ENCODE assay signal across 8 mouse cellular contexts in the genomic region with DNA sequence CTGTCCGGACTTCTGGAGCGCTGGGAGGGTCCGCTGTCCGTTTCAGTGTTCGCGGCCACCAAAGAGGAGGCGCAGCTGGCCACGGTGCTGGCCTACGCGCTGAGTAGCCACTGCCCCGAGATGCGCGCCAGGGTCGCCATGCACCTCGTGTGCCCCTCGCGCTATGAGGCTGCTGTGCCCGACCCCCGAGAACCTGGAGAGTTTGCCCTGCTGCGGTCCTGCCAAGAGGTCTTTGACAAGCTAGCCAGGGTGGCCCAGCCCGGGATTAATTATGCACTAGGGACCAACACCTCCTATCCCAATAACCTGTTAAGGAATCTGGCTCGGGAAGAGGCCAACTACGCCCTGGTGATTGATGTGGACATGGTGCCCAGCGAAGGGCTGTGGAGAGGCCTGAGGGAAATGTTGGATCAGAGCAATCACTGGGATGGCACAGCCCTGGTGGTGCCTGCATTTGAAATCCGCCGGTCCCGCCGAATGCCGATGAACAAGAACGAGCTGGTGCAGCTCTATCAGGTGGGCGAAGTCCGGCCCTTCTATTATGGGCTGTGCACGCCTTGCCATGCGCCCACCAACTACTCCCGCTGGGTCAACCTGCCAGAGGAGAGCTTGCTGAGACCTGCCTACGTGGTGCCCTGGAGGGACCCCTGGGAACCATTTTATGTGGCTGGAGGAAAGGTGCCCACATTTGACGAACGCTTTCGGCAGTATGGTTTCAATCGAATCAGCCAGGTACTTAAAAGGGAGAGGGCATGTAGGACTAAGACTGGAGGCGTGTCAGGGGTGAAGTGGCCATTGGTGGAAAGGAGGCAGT. TPM values are rescaled to one million over a fixed set of nuclear protein-coding genes. Genes with fewer than 3 reads are reported as not detected.
A peak's percentile ranks its signal among the peaks of the same experiment; 100 is the strongest.
DNase-seq lines count a peak whose midpoint lies in the region; ATAC-seq and TF ChIP-seq lines count a peak whose summit lies in the region.

No protein-coding gene starts in this region.

- peak overlapping the region; percentile 77 for H3K4me2 ChIP-seq in lung, postnatal 0 days (replicated peaks; ENCODE audit: low read depth, low read length)
- H3K4me2 ChIP-seq in embryonic facial prominence, embryonic 11.5 days (ENCODE audit: low read depth, low read length), result peak overlapping the region; percentile 98
- peak overlapping the region; percentile 95 for H3K4me2 ChIP-seq in limb, embryonic 15.5 days
- H3K4me2 ChIP-seq in stomach, postnatal 0 days (replicated peaks; ENCODE audit: low read depth), result peak overlapping the region; percentile 96

- H3K9ac ChIP-seq in lung, postnatal 0 days (replicated peaks; ENCODE audit: low read depth), result peak overlapping the region; percentile 83
- H3K9ac ChIP-seq in embryonic facial prominence, embryonic 11.5 days (replicated peaks; ENCODE audit: low read length), result peak overlapping the region; percentile 83
- peak overlapping the region; percentile 89 for H3K9ac ChIP-seq in limb, embryonic 15.5 days
- peak overlapping the region; percentile 89 for H3K9ac ChIP-seq in stomach, postnatal 0 days (ENCODE audit: low read length)

- DNase-seq in lung, postnatal 0 days (ENCODE audit: low spot score), result no peak
- DNase-seq in lung, postnatal 25 days (ENCODE audit: low spot score), result no peak
- DNase-seq in embryonic facial prominence, embryonic 11.5 days (ENCODE audit: low spot score), result no peak
- DNase-seq in hindbrain, embryonic 10.5 days (ENCODE audit: low spot score), result peak; percentile 25
- no peak for DNase-seq in stomach, postnatal 0 days (ENCODE audit: low spot score)
- DNase-seq in lung, adult 18-20 months, result no peak

- H3K4me3 ChIP-seq in lung, postnatal 0 days (ENCODE audit: low read depth, low read length), result peak overlapping the region; percentile 67
- peak overlapping the region; percentile 72 for H3K4me3 ChIP-seq in embryonic facial prominence, embryonic 11.5 days (ENCODE audit: low read depth, low read length)
- peak overlapping the region; percentile 66 for H3K4me3 ChIP-seq in hindbrain, embryonic 10.5 days
- peak overlapping the region; percentile 87 for H3K4me3 ChIP-seq in limb, embryonic 15.5 days
- H3K4me3 ChIP-seq in stomach, postnatal 0 days (ENCODE audit: low read depth, low read length), result peak overlapping the region; percentile 73

- H3K27ac ChIP-seq in lung, postnatal 0 days (ENCODE audit: low read length), result no peak overlapping the region
- no peak overlapping the region for H3K27ac ChIP-seq in embryonic facial prominence, embryonic 11.5 days (replicated peaks; ENCODE audit: low read depth, low read length)
- peak overlapping the region; percentile 93 for H3K27ac ChIP-seq in hindbrain, embryonic 10.5 days
- peak overlapping the region; percentile 76; the same call in 1 of the 2 replicates for H3K27ac ChIP-seq in limb, embryonic 15.5 days
- H3K27ac ChIP-seq in stomach, postnatal 0 days (replicated peaks), result 0 out of 2 replicates have a peak overlapping the region, but pooled peaks have one; percentile 58

- no peak for TF ChIP-seq CTCF in lung, postnatal 0 days (IDR thresholded peaks at IDR 0.05)
- no peak for TF ChIP-seq CTCF in stomach, postnatal 0 days (IDR thresholded peaks at IDR 0.05; ENCODE audit: low read depth)

- peak; percentile 11; the same call in 1 of the 2 replicates for ATAC-seq in lung, postnatal 0 days
- peak; percentile 21; the same call in 1 of the 2 replicates for ATAC-seq in embryonic facial prominence, embryonic 11.5 days (replicated peaks; ENCODE audit: insufficient number of reproducible peaks, low FRiP score, low TSS enrichment, low read depth)
- no peak for ATAC-seq in limb, embryonic 15.5 days (ENCODE audit: insufficient number of reproducible peaks, low FRiP score, low TSS enrichment, low read depth)
- peak; percentile 22; the same call in 1 of the 2 replicates for ATAC-seq in stomach, postnatal 0 days (ENCODE audit: low FRiP score, low TSS enrichment)
- no peak for ATAC-seq in inflammation-experienced regulatory T-cells, adult 6 months

- peaks cover 4% of the 10 kb centered on the region for H3K4me1 ChIP-seq in lung, postnatal 0 days (ENCODE audit: insufficient read depth, low read depth, low read length)
- H3K4me1 ChIP-seq in embryonic facial prominence, embryonic 11.5 days (ENCODE audit: control insufficient read depth, insufficient read depth, low read length), result peaks cover 6% of the 10 kb centered on the region
- H3K4me1 ChIP-seq in hindbrain, embryonic 10.5 days (replicated peaks), result peaks cover 44% of the 10 kb centered on the region
- peaks cover 35% of the 10 kb centered on the region for H3K4me1 ChIP-seq in limb, embryonic 15.5 days
- peaks cover 6% of the 10 kb centered on the region for H3K4me1 ChIP-seq in stomach, postnatal 0 days (replicated peaks; ENCODE audit: control insufficient read depth, insufficient read depth)

- H3K27me3 ChIP-seq in lung, postnatal 0 days (replicated peaks; ENCODE audit: insufficient read depth, low read length), result no peaks in the 10 kb centered on the region
- no peaks in the 10 kb centered on the region for H3K27me3 ChIP-seq in embryonic facial prominence, embryonic 11.5 days (ENCODE audit: control insufficient read depth, insufficient read depth, low read length)
- peaks cover 9% of the 10 kb centered on the region for H3K27me3 ChIP-seq in hindbrain, embryonic 10.5 days (ENCODE audit: insufficient read depth, poor library complexity, severe bottlenecking)
- H3K27me3 ChIP-seq in limb, embryonic 15.5 days, result no peaks in the 10 kb centered on the region
- H3K27me3 ChIP-seq in stomach, postnatal 0 days (ENCODE audit: control insufficient read depth, insufficient read depth, low read length), result no peaks in the 10 kb centered on the region

- H3K9me3 ChIP-seq in lung, postnatal 0 days (ENCODE audit: low read length), result no peaks in the 10 kb centered on the region
- no peaks in the 10 kb centered on the region for H3K9me3 ChIP-seq in embryonic facial prominence, embryonic 11.5 days (replicated peaks; ENCODE audit: control insufficient read depth, low read length)
- H3K9me3 ChIP-seq in hindbrain, embryonic 10.5 days, result no peaks in the 10 kb centered on the region
- H3K9me3 ChIP-seq in limb, embryonic 15.5 days, result no peaks in the 10 kb centered on the region
- no peaks in the 10 kb centered on the region for H3K9me3 ChIP-seq in stomach, postnatal 0 days (ENCODE audit: control insufficient read depth, low read length)

- H3K36me3 ChIP-seq in lung, postnatal 0 days (ENCODE audit: insufficient read depth, low read length), result no peaks in the 10 kb centered on the region
- no peaks in the 10 kb centered on the region for H3K36me3 ChIP-seq in embryonic facial prominence, embryonic 11.5 days (replicated peaks; ENCODE audit: control insufficient read depth, insufficient read depth, low read depth, low read length)
- H3K36me3 ChIP-seq in hindbrain, embryonic 10.5 days, result peaks cover 20% of the 10 kb centered on the region
- H3K36me3 ChIP-seq in limb, embryonic 15.5 days, result 0 out of 2 replicates have a peak, but pooled peaks cover 8% of the 10 kb centered on the region
- H3K36me3 ChIP-seq in stomach, postnatal 0 days (ENCODE audit: control insufficient read depth, insufficient read depth, low read length), result no peaks in the 10 kb centered on the region

- WGBS in lung, postnatal 0 days, result 12% methylated on average over 41 of the region's 41 CpGs
- WGBS in embryonic facial prominence, embryonic 11.5 days, result 12% methylated on average over 41 of the region's 41 CpGs
- WGBS in hindbrain, embryonic 10.5 days, result 13% methylated on average over 41 of the region's 41 CpGs
- WGBS in limb, embryonic 15.5 days, result 7% methylated on average over 41 of the region's 41 CpGs
- WGBS in stomach, postnatal 0 days, result 12% methylated on average over 41 of the region's 41 CpGs

- TF ChIP-seq EP300 in lung, postnatal 0 days (IDR thresholded peaks at IDR 0.05), result no peak
- TF ChIP-seq EP300 in stomach, postnatal 0 days (optimal IDR thresholded peaks at IDR 0.05), result no peak

RNA-seq across cellular contexts. Expression of gene AC124502.3, which starts 0.8 kb away (rescaled TPM):
- 1.1 and 1.6 TPM in 2 replicates for polyA plus RNA-seq in lung, postnatal 0 days (2015; fragmentation: Nextera tagmentation; extraction: Ambion mirVana)
- polyA plus RNA-seq in embryonic facial prominence, embryonic 11.5 days (2014; fragmentation: Nextera tagmentation; extraction: Ambion mirVana), result 0.96 and 1.6 TPM in 2 replicates
- polyA plus RNA-seq in hindbrain, embryonic 10.5 days (2016; fragmentation: Nextera tagmentation; extraction: Ambion mirVana), result 2.4 and 3.2 TPM in 2 replicates
- 2.5 and 3.0 TPM in 2 replicates for polyA plus RNA-seq in limb, embryonic 15.5 days (2015; fragmentation: Nextera tagmentation; extraction: Ambion mirVana)
- 0.24 and 1.1 TPM in 2 replicates for polyA plus RNA-seq in stomach, postnatal 0 days (2015; fragmentation: Nextera tagmentation; extraction: Ambion mirVana)
- under 1 TPM; 0.41 to 0.81 (median 0.44) TPM for polyA plus RNA-seq in inflammation-experienced regulatory T-cells, adult 6 months (2017; shearing (Covaris generic))

RNA-seq across cellular contexts. Expression of gene B4gat1, which starts 0.9 kb away (rescaled TPM):
- polyA plus RNA-seq in lung, postnatal 0 days (2015; fragmentation: Nextera tagmentation; extraction: Ambion mirVana), result 33.8 and 36.3 TPM in 2 replicates
- 38.5 and 40.8 TPM in 2 replicates for polyA plus RNA-seq in embryonic facial prominence, embryonic 11.5 days (2014; fragmentation: Nextera tagmentation; extraction: Ambion mirVana)
- polyA plus RNA-seq in hindbrain, embryonic 10.5 days (2016; fragmentation: Nextera tagmentation; extraction: Ambion mirVana), result 38.8 and 41.6 TPM in 2 replicates
- 45.1 and 47.9 TPM in 2 replicates for polyA plus RNA-seq in limb, embryonic 15.5 days (2015; fragmentation: Nextera tagmentation; extraction: Ambion mirVana)
- polyA plus RNA-seq in stomach, postnatal 0 days (2015; fragmentation: Nextera tagmentation; extraction: Ambion mirVana), result 22.3 and 23.6 TPM in 2 replicates
- 10 to 100 TPM; 10.3 to 12.5 (median 10.4) TPM for polyA plus RNA-seq in inflammation-experienced regulatory T-cells, adult 6 months (2017; shearing (Covaris generic))

RNA-seq across cellular contexts. Expression of gene Brms1, which starts 1.6 kb away (rescaled TPM):
- 40.8 and 47.6 TPM in 2 replicates for polyA plus RNA-seq in lung, postnatal 0 days (2015; fragmentation: Nextera tagmentation; extraction: Ambion mirVana)
- polyA plus RNA-seq in embryonic facial prominence, embryonic 11.5 days (2014; fragmentation: Nextera tagmentation; extraction: Ambion mirVana), result 47.5 and 47.9 TPM in 2 replicates
- 86.8 and 91.8 TPM in 2 replicates for polyA plus RNA-seq in hindbrain, embryonic 10.5 days (2016; fragmentation: Nextera tagmentation; extraction: Ambion mirVana)
- 41.6 and 42.4 TPM in 2 replicates for polyA plus RNA-seq in limb, embryonic 15.5 days (2015; fragmentation: Nextera tagmentation; extraction: Ambion mirVana)
- polyA plus RNA-seq in stomach, postnatal 0 days (2015; fragmentation: Nextera tagmentation; extraction: Ambion mirVana), result 42.3 and 45.6 TPM in 2 replicates
- polyA plus RNA-seq in inflammation-experienced regulatory T-cells, adult 6 months (2017; shearing (Covaris generic)), result 100 to 1,000 TPM in 2 of 3 experiments, 10 to 100 TPM in 1; 98.2 to 118 (median 109) TPM

RNA-seq across cellular contexts. Expression of gene Rin1, which starts 10.8 kb away (rescaled TPM):
- 1.7 and 1.9 TPM in 2 replicates for polyA plus RNA-seq in lung, postnatal 0 days (2015; fragmentation: Nextera tagmentation; extraction: Ambion mirVana)
- polyA plus RNA-seq in embryonic facial prominence, embryonic 11.5 days (2014; fragmentation: Nextera tagmentation; extraction: Ambion mirVana), result 0.99 and 1.2 TPM in 2 replicates
- polyA plus RNA-seq in hindbrain, embryonic 10.5 days (2016; fragmentation: Nextera tagmentation; extraction: Ambion mirVana), result 2.3 and 3.0 TPM in 2 replicates
- 2.6 and 3.2 TPM in 2 replicates for polyA plus RNA-seq in limb, embryonic 15.5 days (2015; fragmentation: Nextera tagmentation; extraction: Ambion mirVana)
- polyA plus RNA-seq in stomach, postnatal 0 days (2015; fragmentation: Nextera tagmentation; extraction: Ambion mirVana), result 2.6 TPM in 2 replicates
- polyA plus RNA-seq in inflammation-experienced regulatory T-cells, adult 6 months (2017; shearing (Covaris generic)), result under 1 TPM in 1 of 3 experiments, not detected in 2; 0.19 TPM

RNA-seq across cellular contexts. Expression of gene Slc29a2, which starts 15.8 kb away (rescaled TPM):
- 0.88 TPM in 2 replicates for polyA plus RNA-seq in lung, postnatal 0 days (2015; fragmentation: Nextera tagmentation; extraction: Ambion mirVana)
- 3.9 and 4.4 TPM in 2 replicates for polyA plus RNA-seq in embryonic facial prominence, embryonic 11.5 days (2014; fragmentation: Nextera tagmentation; extraction: Ambion mirVana)
- 5.5 and 8.4 TPM in 2 replicates for polyA plus RNA-seq in hindbrain, embryonic 10.5 days (2016; fragmentation: Nextera tagmentation; extraction: Ambion mirVana)
- 4.4 and 5.2 TPM in 2 replicates for polyA plus RNA-seq in limb, embryonic 15.5 days (2015; fragmentation: Nextera tagmentation; extraction: Ambion mirVana)
- 1.7 and 1.8 TPM in 2 replicates for polyA plus RNA-seq in stomach, postnatal 0 days (2015; fragmentation: Nextera tagmentation; extraction: Ambion mirVana)
- 1 to 10 TPM in 2 of 3 experiments, under 1 TPM in 1; 0.20 to 2.4 (median 1.7) TPM for polyA plus RNA-seq in inflammation-experienced regulatory T-cells, adult 6 months (2017; shearing (Covaris generic))

Comparison
In these comparisons a context has a peak if more than half of its experiments do, and no peak if none do; other contexts are left out.
1. ATAC-seq: peak in lung, postnatal 0 days (single experiment), embryonic facial prominence, embryonic 11.5 days (single experiment) and stomach, postnatal 0 days (single experiment); none in limb, embryonic 15.5 days (single experiment) and inflammation-experienced regulatory T-cells, adult 6 months (single experiment).
2. H3K27ac ChIP-seq: peak in hindbrain, embryonic 10.5 days (single experiment), limb, embryonic 15.5 days (single experiment) and stomach, postnatal 0 days (single experiment); none in lung, postnatal 0 days (single experiment) and embryonic facial prominence, embryonic 11.5 days (single experiment).
3. Peak in every context shown above with its lines, with median percentiles within 50 percentile points of each other: H3K4me2 ChIP-seq, H3K4me3 ChIP-seq and H3K9ac ChIP-seq.